Mouse (Mus musculus) heart, postnatal 10 days (tissue): Measurements from ENCODE around the gene Mgrn1. TPM values are rescaled to one million over a fixed set of nuclear protein-coding genes. Genes with fewer than 3 reads are reported as not detected.

Source experiments
- DNase-seq, 2 experiments: peaks; one replicate each; pipeline ENCODE4 v3.0.0; 2021
- intact Hi-C: fragments of 180-260 bp; cut with DNase I; formaldehyde crosslinking; loops from one replicate; pipeline ENCODE4 v1.15.1; 2025
- total RNA-seq, 2 experiments: library from RNA; stranded (reverse); gene quantifications; 2 replicates each; pipeline ENCODE4 v1.2.3; 2021

Gene Mgrn1
- total RNA-seq, 2 experiments from 2014 or later, result 186 to 187 TPM

DNA sequence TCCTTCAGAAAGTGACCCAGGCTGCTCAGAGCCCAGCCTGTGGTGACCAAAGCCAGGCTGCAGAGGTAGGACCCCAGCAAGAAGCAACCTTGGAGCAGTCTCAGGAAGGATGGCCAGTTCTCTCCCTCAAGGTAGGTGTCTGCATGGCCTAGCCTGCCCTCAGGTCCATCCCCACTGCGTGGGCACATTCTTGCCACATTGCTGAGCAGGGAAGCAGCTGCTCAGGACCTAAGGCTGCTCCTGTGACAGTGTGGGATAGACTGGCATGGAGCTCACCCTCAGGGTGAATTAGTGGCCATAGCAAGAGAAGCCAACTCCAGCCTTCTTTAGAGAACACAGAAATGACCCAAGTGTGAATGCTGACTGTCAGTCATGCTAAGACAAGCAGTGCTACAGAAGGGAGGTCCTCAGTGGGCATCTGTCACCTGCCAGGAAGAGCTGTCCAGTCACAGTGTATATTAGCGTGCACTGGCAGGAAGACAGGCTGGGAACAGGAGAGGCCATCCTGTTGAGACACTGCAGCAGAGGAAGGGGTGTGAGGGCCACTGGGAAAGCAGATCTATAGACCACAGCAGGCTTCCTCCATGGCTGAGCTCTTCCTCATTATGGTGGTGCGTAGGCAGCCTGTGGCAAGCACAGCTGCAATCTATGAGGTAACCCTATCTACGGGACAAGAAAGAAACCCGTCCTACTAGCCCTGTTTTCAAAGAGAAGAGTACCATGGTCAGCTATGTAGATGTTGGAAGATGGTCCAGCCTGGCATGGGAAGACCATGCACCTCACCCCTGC lies 83.2 kb downstream of the Mgrn1 start:
- intact Hi-C loops, result no loop called here
- DNase-seq, result no peak

- DNase-seq, result peak; percentile 25 to 27
- intact Hi-C loops, result no loop called here
Observed at GRCm38 (mm10) chr16:4971626-4972025, 85.6 kb downstream of the Mgrn1 start.

GRCm38 (mm10) chr16:4974521-4974920 lies 88.5 kb downstream of the Mgrn1 start:
- DNase-seq, result no peak
- intact Hi-C loops, result no loop called here

- intact Hi-C loops, result no loop called here
- DNase-seq, result no peak
Observed at GRCm38 (mm10) chr16:4976180-4976579, 90.1 kb downstream of the Mgrn1 start.

- intact Hi-C loops, result no loop called here
- peak; percentile 37 to 50 for DNase-seq
Observed at GRCm38 (mm10) chr16:4978275-4979051, 92.4 kb downstream of the Mgrn1 start.

DNA sequence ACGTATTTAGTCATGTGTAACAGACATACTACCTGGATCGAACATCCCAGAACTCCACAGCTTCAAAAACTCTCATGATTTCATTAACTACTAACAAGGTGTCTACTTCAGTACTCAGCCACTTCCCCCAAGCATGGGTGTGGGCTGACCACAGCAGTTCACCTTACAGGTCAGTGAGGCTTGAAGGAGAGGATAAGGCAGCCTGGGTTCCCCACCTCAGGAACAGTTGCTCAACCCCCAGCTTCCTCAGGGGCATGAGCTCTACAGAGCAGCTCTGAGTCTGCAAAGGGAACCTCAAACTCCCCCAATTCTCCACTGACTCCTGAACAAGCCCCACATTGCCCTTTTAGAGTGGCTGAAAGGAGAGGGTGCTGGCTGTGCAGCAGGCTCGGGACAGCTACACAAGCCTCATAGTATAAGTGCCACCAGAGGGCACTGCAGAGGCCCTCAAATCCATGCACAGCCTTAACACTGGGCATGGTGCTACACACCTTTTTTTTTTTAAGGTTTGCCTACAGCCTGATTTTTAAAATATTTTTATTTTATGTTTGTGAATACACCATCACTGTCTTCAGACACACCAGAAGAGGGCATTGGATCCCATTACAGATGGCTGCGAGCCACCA lies 93.8 kb downstream of the Mgrn1 start:
- intact Hi-C loops, result loop anchor here (1.0 kb wide), 1 partner anchor 165 kb away; no protein-coding TSS in a partner anchor
- DNase-seq, result peak; percentile 32 to 52

GRCm38 (mm10) chr16:4984717-4985116 lies 98.7 kb downstream of the Mgrn1 start:
- intact Hi-C loops, result no loop called here

More at GRCm38 (mm10) chr16:4984717-4985116, 98.7 kb downstream of the Mgrn1 start:
- DNase-seq, result no peak

Other genes with a start within 250 kb of the Mgrn1 start
- 10 to 100 TPM; 13.6 to 18.0 TPM for gene Vasn, start 246.3 kb upstream of the Mgrn1 start, total RNA-seq
- 100 to 1,000 TPM; 106 to 107 TPM for gene Dnaja3, start 246.3 kb upstream of the Mgrn1 start, total RNA-seq
- 10 to 100 TPM; 24.6 to 26.1 TPM for gene Coro7, start 206.5 kb upstream of the Mgrn1 start, total RNA-seq
- gene Nmral1, start 166.9 kb upstream of the Mgrn1 start, total RNA-seq, result 1 to 10 TPM; 7.0 to 7.8 TPM
- gene Hmox2, start 159.9 kb upstream of the Mgrn1 start, total RNA-seq, result 10 to 100 TPM; 71.1 to 73.4 TPM
- gene Cdip1, start 96.0 kb upstream of the Mgrn1 start, total RNA-seq, result 10 to 100 TPM; 89.4 to 96.2 TPM
- gene 4930562C15Rik, start 50.8 kb upstream of the Mgrn1 start, total RNA-seq, result not detected
- gene Ubald1, start 5.9 kb upstream of the Mgrn1 start, total RNA-seq, result 10 to 100 TPM; 19.7 to 23.1 TPM
- 10 to 100 TPM; 40.5 to 43.9 TPM for gene Nudt16l1, start 52.5 kb downstream of the Mgrn1 start, total RNA-seq
- gene Anks3, start 78.0 kb downstream of the Mgrn1 start, total RNA-seq, result 10 to 100 TPM; 19.7 to 20.8 TPM
- gene Sept12, start 111.6 kb downstream of the Mgrn1 start, total RNA-seq, result not detected
- gene Smim22, start 121.0 kb downstream of the Mgrn1 start, total RNA-seq, result not detected
- 10 to 100 TPM; 21.7 to 25.7 TPM for gene Rogdi, start 127.3 kb downstream of the Mgrn1 start, total RNA-seq
- 10 to 100 TPM; 57.2 to 60.4 TPM for gene Glyr1, start 163.6 kb downstream of the Mgrn1 start, total RNA-seq
- gene Ubn1, start 163.8 kb downstream of the Mgrn1 start, total RNA-seq, result 10 to 100 TPM; 34.4 to 35.7 TPM
- gene Ppl, start 246.2 kb downstream of the Mgrn1 start, total RNA-seq, result 1 to 10 TPM; 3.2 to 3.6 TPM